Mouse (Mus musculus): Measurements from ENCODE around the gene Mmp12. TPM values are rescaled to one million over a fixed set of nuclear protein-coding genes. Genes with fewer than 3 reads are reported as not detected.
"Not testable (repeated sequence)": the region's sequence is repeated elsewhere in the genome, so short reads cannot be mapped to it uniquely, and the experiment has no call there.

The Mmp12 gene
- total RNA-seq, 1 experiment, result 0.13 TPM

- Histone ChIP-seq H3K9ac (ENCODE audit: insufficient read depth, low read depth, low read length, poor library complexity, severe bottlenecking) (no peak overlapping the region), H3K9me3 (ENCODE audit: control insufficient read depth, insufficient read depth, low read depth, low read length) (no peaks in the 10 kb centered on the region), H3K4me1 (ENCODE audit: control insufficient read depth in 2 of 2, insufficient read depth in 2 of 2, low read length in 2 of 2, poor library complexity in 1 of 2) (no peaks in the 10 kb centered on the region), H3K27ac (ENCODE audit: insufficient read depth, low read depth, low read length, poor library complexity, severe bottlenecking) (no peak overlapping the region), H3K36me3 (ENCODE audit: control insufficient read depth, insufficient read depth, low read length, poor library complexity, severe bottlenecking) (no peaks in the 10 kb centered on the region), H3K4me3 (ENCODE audit: insufficient read depth in 1 of 2, low read depth in 1 of 2, low read length in 2 of 2, poor library complexity in 1 of 2, severe bottlenecking in 1 of 2) (no peak overlapping the region)
- TF ChIP-seq CHD2 (IDR thresholded peaks at IDR 0.05; ENCODE audit: low read depth, low read length), result no peak
- no peak for TF ChIP-seq ZC3H11A (IDR thresholded peaks at IDR 0.05; ENCODE audit: borderline replicate concordance, low read depth, low read length)
- in situ Hi-C loops (cut with MboI; ENCODE audit: low sequenced_read_pairs in 2 of 2, unreplicated experiment in 2 of 2), result no loop called here
- no peak for DNase-seq (ENCODE audit: low read depth, low spot score)
Measured at GRCm38 (mm10) chr9:7345513-7345912, 1.3 kb downstream of the Mmp12 start.

GRCm38 (mm10) chr9:7354535-7354934 is 10.4 kb downstream of the Mmp12 start:
- no peak for DNase-seq (ENCODE audit: low read depth, low spot score)
- Histone ChIP-seq H3K9me3 (ENCODE audit: control insufficient read depth, insufficient read depth, low read depth, low read length) (no peaks in the 10 kb centered on the region), H3K36me3 (ENCODE audit: control insufficient read depth, insufficient read depth, low read length, poor library complexity, severe bottlenecking) (no peaks in the 10 kb centered on the region), H3K4me1 (ENCODE audit: control insufficient read depth in 2 of 2, insufficient read depth in 2 of 2, low read length in 2 of 2, poor library complexity in 1 of 2) (no peaks in the 10 kb centered on the region), H3K27ac (ENCODE audit: insufficient read depth, low read depth, low read length, poor library complexity, severe bottlenecking) (no peak overlapping the region), H3K9ac (ENCODE audit: insufficient read depth, low read depth, low read length, poor library complexity, severe bottlenecking) (no peak overlapping the region), H3K4me3 (ENCODE audit: insufficient read depth in 1 of 2, low read depth in 1 of 2, low read length in 2 of 2, poor library complexity in 1 of 2, severe bottlenecking in 1 of 2) (no peak overlapping the region)
- no peak for TF ChIP-seq HCFC1 (IDR thresholded peaks at IDR 0.05; ENCODE audit: borderline replicate concordance, insufficient read depth, low read length)
- TF ChIP-seq ZC3H11A (IDR thresholded peaks at IDR 0.05; ENCODE audit: borderline replicate concordance, low read depth, low read length), result no peak
- TF ChIP-seq MAFK (IDR thresholded peaks at IDR 0.05; ENCODE audit: insufficient read depth, low read depth, low read length), result no peak
- no peak for TF ChIP-seq CHD2 (IDR thresholded peaks at IDR 0.05; ENCODE audit: low read depth, low read length)
- no peak for TF ChIP-seq ZNF384 (IDR thresholded peaks at IDR 0.05; ENCODE audit: low read depth, low read length)
- in situ Hi-C loops (cut with MboI; ENCODE audit: low sequenced_read_pairs in 2 of 2, unreplicated experiment in 2 of 2), result no loop called here

GRCm38 (mm10) chr9:7387947-7388346 is 43.8 kb downstream of the Mmp12 start, which contains the start of gene Mmp1b:
Gene Mmp1b, minus strand, starts transcription at chr9:7388047.
- TF ChIP-seq HCFC1 (IDR thresholded peaks at IDR 0.05; ENCODE audit: borderline replicate concordance, insufficient read depth, low read length), result no peak
- no peak for TF ChIP-seq CHD2 (IDR thresholded peaks at IDR 0.05; ENCODE audit: low read depth, low read length)
- no peak for TF ChIP-seq MAFK (IDR thresholded peaks at IDR 0.05; ENCODE audit: insufficient read depth, low read depth, low read length)
- no peak for TF ChIP-seq ZNF384 (IDR thresholded peaks at IDR 0.05; ENCODE audit: low read depth, low read length)
- TF ChIP-seq ZC3H11A (IDR thresholded peaks at IDR 0.05; ENCODE audit: borderline replicate concordance, low read depth, low read length), result no peak
- H3K36me3 ChIP-seq (ENCODE audit: control insufficient read depth, insufficient read depth, low read length, poor library complexity, severe bottlenecking), result no peaks in the 10 kb centered on the region
- DNase-seq (ENCODE audit: low read depth, low spot score), result no peak
- H3K9me3 ChIP-seq (ENCODE audit: control insufficient read depth, insufficient read depth, low read depth, low read length), result no peaks in the 10 kb centered on the region
- no peak within 1 kb of the TSS for H3K4me3 ChIP-seq (ENCODE audit: insufficient read depth in 1 of 2, low read depth in 1 of 2, low read length in 2 of 2, poor library complexity in 1 of 2, severe bottlenecking in 1 of 2)
- in situ Hi-C loops (cut with MboI; ENCODE audit: low sequenced_read_pairs in 2 of 2, unreplicated experiment in 2 of 2), result no loop called here
- no peaks in the 10 kb centered on the region for H3K4me1 ChIP-seq (ENCODE audit: control insufficient read depth in 2 of 2, insufficient read depth in 2 of 2, low read length in 2 of 2, poor library complexity in 1 of 2)
- no peak within 1 kb of the TSS for H3K27ac ChIP-seq (ENCODE audit: insufficient read depth, low read depth, low read length, poor library complexity, severe bottlenecking)
- no peak within 1 kb of the TSS for H3K9ac ChIP-seq (ENCODE audit: insufficient read depth, low read depth, low read length, poor library complexity, severe bottlenecking)

- in situ Hi-C loops (cut with MboI; ENCODE audit: low sequenced_read_pairs in 2 of 2, unreplicated experiment in 2 of 2); H3K36me3 ChIP-seq (ENCODE audit: control insufficient read depth, insufficient read depth, low read length, poor library complexity, severe bottlenecking); DNase-seq (ENCODE audit: low read depth, low spot score); H3K9me3 ChIP-seq (ENCODE audit: control insufficient read depth, insufficient read depth, low read depth, low read length); H3K9ac ChIP-seq (ENCODE audit: insufficient read depth, low read depth, low read length, poor library complexity, severe bottlenecking); H3K4me3 ChIP-seq (ENCODE audit: insufficient read depth in 1 of 2, low read depth in 1 of 2, low read length in 2 of 2, poor library complexity in 1 of 2, severe bottlenecking in 1 of 2); H3K4me1 ChIP-seq (ENCODE audit: control insufficient read depth in 2 of 2, insufficient read depth in 2 of 2, low read length in 2 of 2, poor library complexity in 1 of 2); H3K27ac ChIP-seq (ENCODE audit: insufficient read depth, low read depth, low read length, poor library complexity, severe bottlenecking): not testable (repeated sequence)
Measured at GRCm38 (mm10) chr9:7396556-7396955, 52.4 kb downstream of the Mmp12 start.

Other genes with a start within 250 kb of the Mmp12 start
- gene Dync2h1, start 159.9 kb upstream of the Mmp12 start, total RNA-seq (2012; rRNA removed), result 6.4 and 7.0 TPM in 2 replicates
- 33.8 and 57.1 TPM in 2 replicates for gene Dcun1d5, start 159.9 kb upstream of the Mmp12 start, total RNA-seq (2012; rRNA removed)
- gene Mmp13, start 71.9 kb upstream of the Mmp12 start, total RNA-seq (2012; rRNA removed), result not detected in 2 replicates
- gene Mmp1b, start 43.7 kb downstream of the Mmp12 start, total RNA-seq (2012; rRNA removed), result not detected in 2 replicates
- gene Mmp3, start 101.4 kb downstream of the Mmp12 start, total RNA-seq (2012; rRNA removed), result not detected in 2 replicates
- gene Mmp10, start 158.0 kb downstream of the Mmp12 start, total RNA-seq (2012; rRNA removed), result 0.13 TPM in 1 of 2 replicates, not detected in the other
- not detected in 2 replicates for gene Mmp8, start 214.1 kb downstream of the Mmp12 start, total RNA-seq (2012; rRNA removed)
- gene Mmp27, start 227.0 kb downstream of the Mmp12 start, total RNA-seq (2012; rRNA removed), result not detected in 2 replicates